Mouse (Mus musculus) c-Kit-positive CD71-positive TER-119-negative erythroid progenitor cells, embryonic 14.5 days (primary cell): ENCODE measurements at regions not wholly inside any gene's neighbourhood (a gene's known extent, or its start where the extent isn't known, plus 50 kb on each side); places are given as distances from the start of the nearest gene placed in this dataset.

Experiments
- DNase-seq: peaks from one replicate; pipeline ENCODE4 v3.0.0-alpha.2; 2013; ENCODE audit warnings: low read depth

GRCm38 (mm10) chr9:41765816-41766532, 358.1 kb downstream of the Sorl1 start:
- no peak for DNase-seq

GRCm38 (mm10) chr9:41761050-41761576, 363.0 kb downstream of the Sorl1 start:
- DNase-seq, result no peak

GRCm38 (mm10) chr9:41754434-41755002, 369.6 kb downstream of the Sorl1 start:
- no peak for DNase-seq

- no peak for DNase-seq
Measured at GRCm38 (mm10) chr9:41745979-41746647, 378.0 kb downstream of the Sorl1 start.

GRCm38 (mm10) chr9:41741500-41741899, 382.6 kb downstream of the Sorl1 start:
- DNase-seq, result no peak

GRCm38 (mm10) chr9:41740536-41740935, 383.6 kb downstream of the Sorl1 start:
- no peak for DNase-seq

- no peak for DNase-seq
Measured at GRCm38 (mm10) chr9:41737671-41738070, 386.4 kb downstream of the Sorl1 start.

- DNase-seq, result no peak
Measured at GRCm38 (mm10) chr9:41736881-41737280, 387.2 kb downstream of the Sorl1 start.

- no peak for DNase-seq
Measured at GRCm38 (mm10) chr9:41736234-41736859, 387.8 kb downstream of the Sorl1 start.

- DNase-seq, result no peak
Measured at GRCm38 (mm10) chr9:41735448-41736233, 388.5 kb downstream of the Sorl1 start.

GRCm38 (mm10) chr9:41734925-41735447, 389.1 kb downstream of the Sorl1 start:
- DNase-seq, result no peak

GRCm38 (mm10) chr9:41721609-41722008, 402.5 kb downstream of the Sorl1 start:
- no peak for DNase-seq

- no peak for DNase-seq
Measured at GRCm38 (mm10) chr9:41715231-41715630, 408.9 kb downstream of the Sorl1 start.

- no peak for DNase-seq
Measured at GRCm38 (mm10) chr9:41705972-41706371, 418.1 kb downstream of the Sorl1 start.

- no peak for DNase-seq
Measured at GRCm38 (mm10) chr9:41705461-41705903, 418.6 kb downstream of the Sorl1 start.

GRCm38 (mm10) chr9:41703091-41703490, 421.0 kb downstream of the Sorl1 start:
- DNase-seq, result no peak

GRCm38 (mm10) chr9:41700683-41701082, 423.4 kb downstream of the Sorl1 start:
- no peak for DNase-seq

- DNase-seq, result no peak
Measured at GRCm38 (mm10) chr9:41699031-41699430, 425.1 kb downstream of the Sorl1 start.

- no peak for DNase-seq
Measured at GRCm38 (mm10) chr9:41697611-41698467, 426.3 kb downstream of the Sorl1 start.

- no peak for DNase-seq
Measured at GRCm38 (mm10) chr9:41697160-41697559, 426.9 kb downstream of the Sorl1 start.
